Mouse (Mus musculus): ENCODE measurements around the gene Lamb1. TPM values are rescaled to one million over a fixed set of nuclear protein-coding genes. Genes with fewer than 3 reads are reported as not detected.

Gene Lamb1
- total and polyA plus RNA-seq, 2 experiments, result 2.7 to 7.3 TPM

DNA sequence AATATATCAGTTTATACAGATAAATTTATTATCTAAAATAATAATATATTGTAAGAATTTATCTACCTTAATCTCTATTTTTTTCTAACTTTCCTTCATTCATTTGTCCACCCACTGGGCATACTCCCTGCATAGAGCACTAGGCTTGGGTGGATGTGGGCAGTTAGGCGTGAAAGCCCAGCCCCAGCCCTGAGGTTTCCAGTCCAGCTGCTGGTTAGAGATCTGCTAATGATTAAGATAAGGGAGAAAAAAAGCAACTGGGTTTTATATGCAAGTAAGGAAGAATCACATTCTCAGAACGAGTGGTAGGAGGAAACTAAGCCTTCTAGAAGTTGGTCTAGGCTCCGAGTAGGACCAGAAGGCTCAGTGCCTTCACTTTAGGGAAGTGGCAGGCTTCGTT is 31.1 kb downstream of the Lamb1 start:
- Histone ChIP-seq H3K4me1 (ENCODE audit: control insufficient read depth, insufficient read depth, low read length) (peaks cover 5% of the 10 kb centered on the region), H3K4me3 (ENCODE audit: insufficient read depth, low read depth, low read length) (no peak overlapping the region), H3K27ac (replicated peaks; ENCODE audit: insufficient read depth, low read depth, low read length) (no peak overlapping the region), H3K79me2 (ENCODE audit: control insufficient read depth, insufficient read depth, low read length) (no peaks in the 10 kb centered on the region), H3K27me3 (ENCODE audit: control insufficient read depth, insufficient read depth, low read length) (peaks cover 6% of the 10 kb centered on the region), H3K36me3 (ENCODE audit: control insufficient read depth, insufficient read depth, low read length) (no peaks in the 10 kb centered on the region), H3K9ac (ENCODE audit: low read depth, low read length) (no peak overlapping the region)
- TF ChIP-seq CTCF (IDR thresholded peaks at IDR 0.05; ENCODE audit: low read depth, low read length), result no peak
- WGBS, result 81% methylated on average over 4 of the region's 4 CpGs
- no peak for DNase-seq (ENCODE audit: extremely low read depth, low read depth, low spot score)

DNA sequence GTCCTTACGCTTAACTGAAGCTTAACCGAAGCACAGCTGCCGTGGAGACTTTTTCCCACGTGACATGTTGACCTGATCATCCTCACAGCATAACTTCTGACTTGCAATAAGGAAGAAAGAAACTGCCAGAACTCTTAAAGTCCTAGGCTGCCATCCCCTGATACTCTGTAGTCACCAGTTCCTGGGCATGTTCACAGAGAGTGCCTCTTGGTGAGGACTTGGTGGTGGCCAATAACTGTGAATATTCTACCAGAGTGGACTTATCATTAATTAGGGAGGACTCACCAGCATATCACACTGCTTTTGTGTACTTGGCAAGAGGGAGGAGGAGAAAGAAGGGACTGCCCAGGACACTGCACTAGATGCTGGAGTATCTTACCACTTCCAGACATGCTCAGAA is 33.1 kb downstream of the Lamb1 start:
- no peak overlapping the region for H3K9ac ChIP-seq (ENCODE audit: low read depth, low read length)
- H3K27ac ChIP-seq (replicated peaks; ENCODE audit: insufficient read depth, low read depth, low read length), result no peak overlapping the region
- TF ChIP-seq CTCF (IDR thresholded peaks at IDR 0.05; ENCODE audit: low read depth, low read length) (no peak), POLR2A (IDR thresholded peaks at IDR 0.05; ENCODE audit: extremely low read depth, insufficient read depth, low read length) (no peak)
- 90% methylated on average over 4 of the region's 4 CpGs for WGBS
- no peaks in the 10 kb centered on the region for H3K36me3 ChIP-seq (ENCODE audit: control insufficient read depth, insufficient read depth, low read length)
- H3K4me3 ChIP-seq (ENCODE audit: insufficient read depth, low read depth, low read length), result no peak overlapping the region
- H3K4me1 ChIP-seq (ENCODE audit: control insufficient read depth, insufficient read depth, low read length), result peaks cover 5% of the 10 kb centered on the region
- peaks cover 15% of the 10 kb centered on the region for H3K27me3 ChIP-seq (ENCODE audit: control insufficient read depth, insufficient read depth, low read length)
- no peaks in the 10 kb centered on the region for H3K79me2 ChIP-seq (ENCODE audit: control insufficient read depth, insufficient read depth, low read length)
- DNase-seq (ENCODE audit: extremely low read depth, low read depth, low spot score), result no peak

DNA sequence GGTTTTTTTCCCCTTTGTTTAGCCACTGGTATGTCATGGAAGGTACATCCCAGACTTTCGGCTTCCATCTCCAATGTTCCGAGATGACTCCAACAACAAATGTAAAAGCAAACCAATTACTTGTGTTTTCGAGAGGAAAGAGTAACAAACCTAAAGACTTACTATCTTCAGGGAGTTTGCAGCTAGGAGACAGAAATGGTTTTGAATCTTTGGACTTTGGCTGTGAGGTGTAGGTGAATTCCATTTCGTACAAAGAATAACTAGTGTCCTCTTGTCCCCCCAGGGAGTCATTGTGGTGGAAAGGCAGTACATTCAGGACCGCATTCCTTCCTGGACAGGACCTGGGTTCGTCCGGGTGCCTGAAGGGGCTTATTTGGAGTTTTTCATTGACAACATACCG is 33.5 kb downstream of the Lamb1 start:
- H3K4me1 ChIP-seq (ENCODE audit: control insufficient read depth, insufficient read depth, low read length), result peaks cover 5% of the 10 kb centered on the region
- no peak overlapping the region for H3K4me3 ChIP-seq (ENCODE audit: insufficient read depth, low read depth, low read length)
- 93% methylated on average over 8 of the region's 8 CpGs for WGBS
- H3K27me3 ChIP-seq (ENCODE audit: control insufficient read depth, insufficient read depth, low read length), result peaks cover 15% of the 10 kb centered on the region
- no peak for DNase-seq (ENCODE audit: extremely low read depth, low read depth, low spot score)
- H3K79me2 ChIP-seq (ENCODE audit: control insufficient read depth, insufficient read depth, low read length), result no peaks in the 10 kb centered on the region
- H3K36me3 ChIP-seq (ENCODE audit: control insufficient read depth, insufficient read depth, low read length), result no peaks in the 10 kb centered on the region
- no peak overlapping the region for H3K9ac ChIP-seq (ENCODE audit: low read depth, low read length)
- no peak overlapping the region for H3K27ac ChIP-seq (replicated peaks; ENCODE audit: insufficient read depth, low read depth, low read length)
- TF ChIP-seq CTCF (IDR thresholded peaks at IDR 0.05; ENCODE audit: low read depth, low read length) (no peak), POLR2A (IDR thresholded peaks at IDR 0.05; ENCODE audit: extremely low read depth, insufficient read depth, low read length) (no peak)

DNA sequence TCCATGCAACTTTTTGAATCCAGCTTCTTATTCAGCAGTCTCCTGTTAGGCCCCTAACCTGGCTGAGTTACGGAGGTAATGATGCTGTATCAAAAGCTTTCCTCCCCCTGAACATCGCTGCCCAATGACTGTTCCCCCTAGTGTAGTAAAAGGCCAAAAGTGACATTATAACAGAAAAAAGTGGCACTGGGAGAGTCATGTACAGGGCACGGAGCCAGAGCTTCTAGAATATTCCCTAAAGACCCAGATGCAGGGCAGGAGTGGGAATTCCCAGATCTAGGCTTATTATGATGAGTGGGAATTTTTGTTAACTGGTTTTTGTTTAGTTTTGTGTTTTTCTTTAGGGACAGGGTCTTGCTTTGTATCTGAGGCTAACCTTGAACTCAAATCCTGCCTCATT is 34.1 kb downstream of the Lamb1 start:
- Histone ChIP-seq H3K79me2 (ENCODE audit: control insufficient read depth, insufficient read depth, low read length) (no peaks in the 10 kb centered on the region), H3K4me1 (ENCODE audit: control insufficient read depth, insufficient read depth, low read length) (peaks cover 2% of the 10 kb centered on the region; the same call in 1 of the 2 replicates), H3K9ac (ENCODE audit: low read depth, low read length) (no peak overlapping the region), H3K27me3 (ENCODE audit: control insufficient read depth, insufficient read depth, low read length) (peaks cover 15% of the 10 kb centered on the region), H3K4me3 (ENCODE audit: insufficient read depth, low read depth, low read length) (no peak overlapping the region), H3K27ac (replicated peaks; ENCODE audit: insufficient read depth, low read depth, low read length) (no peak overlapping the region), H3K36me3 (ENCODE audit: control insufficient read depth, insufficient read depth, low read length) (no peaks in the 10 kb centered on the region)
- no peak for TF ChIP-seq POLR2A (IDR thresholded peaks at IDR 0.05; ENCODE audit: extremely low read depth, insufficient read depth, low read length)
- no peak for TF ChIP-seq CTCF (IDR thresholded peaks at IDR 0.05; ENCODE audit: low read depth, low read length)
- 96% methylated on average over 3 of the region's 3 CpGs for WGBS
- no peak for DNase-seq (ENCODE audit: extremely low read depth, low read depth, low spot score)

DNA sequence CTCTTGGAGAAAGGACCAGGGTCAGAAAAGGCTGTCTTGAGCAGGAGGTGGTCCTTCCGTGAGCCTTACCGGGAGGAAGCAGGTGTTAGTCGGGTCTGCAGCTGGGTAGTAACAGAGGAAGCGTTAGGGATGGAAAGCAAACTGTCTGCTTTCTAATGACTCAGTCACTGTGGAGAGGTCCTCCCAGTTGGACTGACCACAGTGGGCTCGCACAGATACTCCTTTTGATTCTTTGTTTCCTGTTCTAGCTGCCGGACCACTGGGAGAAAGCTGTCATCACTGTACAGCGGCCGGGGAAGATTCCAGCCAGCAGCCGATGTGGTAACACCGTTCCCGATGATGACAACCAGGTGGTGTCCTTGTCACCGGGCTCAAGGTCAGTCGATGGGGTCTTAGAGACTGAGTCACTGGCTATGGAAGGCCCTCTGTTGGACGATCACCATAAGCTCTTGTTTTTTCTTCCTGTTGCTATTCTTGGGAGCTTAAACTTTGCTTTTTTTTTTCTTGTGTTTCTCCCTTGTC is 34.7 kb downstream of the Lamb1 start:
- Histone ChIP-seq H3K27ac (replicated peaks; ENCODE audit: insufficient read depth, low read depth, low read length) (no peak overlapping the region), H3K4me1 (ENCODE audit: control insufficient read depth, insufficient read depth, low read length) (peaks cover under 1% of the 10 kb centered on the region; the same call in 1 of the 2 replicates), H3K9ac (ENCODE audit: low read depth, low read length) (no peak overlapping the region), H3K4me3 (ENCODE audit: insufficient read depth, low read depth, low read length) (no peak overlapping the region), H3K79me2 (ENCODE audit: control insufficient read depth, insufficient read depth, low read length) (no peaks in the 10 kb centered on the region), H3K36me3 (ENCODE audit: control insufficient read depth, insufficient read depth, low read length) (no peaks in the 10 kb centered on the region), H3K27me3 (ENCODE audit: control insufficient read depth, insufficient read depth, low read length) (peaks cover 15% of the 10 kb centered on the region)
- TF ChIP-seq POLR2A (IDR thresholded peaks at IDR 0.05; ENCODE audit: extremely low read depth, insufficient read depth, low read length) (no peak), CTCF (IDR thresholded peaks at IDR 0.05; ENCODE audit: low read depth, low read length) (no peak)
- no peak for DNase-seq (ENCODE audit: extremely low read depth, low read depth, low spot score)
- 79% methylated on average over 14 of the region's 14 CpGs for WGBS

DNA sequence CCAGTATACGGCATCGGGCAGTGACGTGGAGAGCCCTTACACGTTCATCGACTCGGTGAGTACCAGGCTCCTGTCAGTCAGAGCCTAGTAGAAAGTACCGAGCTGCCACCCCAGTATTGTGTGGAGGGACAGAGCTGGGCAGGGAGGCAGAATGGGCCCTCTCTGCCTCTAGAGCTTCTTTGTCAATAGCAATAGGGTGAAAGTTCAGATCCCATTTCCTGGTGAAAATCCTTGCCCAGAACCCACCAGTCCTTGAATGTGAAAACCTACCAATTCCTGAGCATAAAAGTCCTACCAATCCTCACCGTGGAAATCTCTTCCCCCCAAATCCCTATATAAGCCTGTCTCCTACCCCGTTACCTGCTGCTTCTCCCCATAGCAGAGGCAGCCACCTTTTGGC is 35.2 kb downstream of the Lamb1 start:
- Histone ChIP-seq H3K4me3 (ENCODE audit: insufficient read depth, low read depth, low read length) (no peak overlapping the region), H3K27ac (replicated peaks; ENCODE audit: insufficient read depth, low read depth, low read length) (no peak overlapping the region), H3K79me2 (ENCODE audit: control insufficient read depth, insufficient read depth, low read length) (no peaks in the 10 kb centered on the region), H3K4me1 (ENCODE audit: control insufficient read depth, insufficient read depth, low read length) (no peaks in the 10 kb centered on the region), H3K27me3 (ENCODE audit: control insufficient read depth, insufficient read depth, low read length) (peaks cover 15% of the 10 kb centered on the region), H3K9ac (ENCODE audit: low read depth, low read length) (no peak overlapping the region), H3K36me3 (ENCODE audit: control insufficient read depth, insufficient read depth, low read length) (no peaks in the 10 kb centered on the region)
- WGBS, result 95% methylated on average over 9 of the region's 9 CpGs
- no peak for DNase-seq (ENCODE audit: extremely low read depth, low read depth, low spot score)
- no peak for TF ChIP-seq POLR2A (IDR thresholded peaks at IDR 0.05; ENCODE audit: extremely low read depth, insufficient read depth, low read length)
- no peak for TF ChIP-seq CTCF (IDR thresholded peaks at IDR 0.05; ENCODE audit: low read depth, low read length)
